ENCODE assay signal across 8 mouse cellular contexts in genomic region chr16:93883423-93884085, GRCm38 (mm10). TPM values are rescaled to one million over a fixed set of nuclear protein-coding genes. Genes with fewer than 3 reads are reported as not detected.
DNase-seq lines count a peak whose midpoint lies in the region; ATAC-seq and TF ChIP-seq lines count a peak whose summit lies in the region.

TSS of gene Chaf1b (plus strand) at chr16:93883901.

- no peaks in the 10 kb centered on the region for H3K27me3 ChIP-seq in embryonic facial prominence, embryonic 14.5 days (replicated peaks; ENCODE audit: control insufficient read depth, insufficient read depth, low read length)
- no peaks in the 10 kb centered on the region for H3K27me3 ChIP-seq in heart, adult 2 months (ENCODE audit: control insufficient read depth, insufficient read depth, low read length)
- no peaks in the 10 kb centered on the region for H3K27me3 ChIP-seq in limb, embryonic 13.5 days
- H3K27me3 ChIP-seq in midbrain, embryonic 16.5 days (ENCODE audit: control insufficient read depth, insufficient read depth, low read depth, low read length): no peaks in the 10 kb centered on the region

- H3K9me3 ChIP-seq in embryonic facial prominence, embryonic 14.5 days (ENCODE audit: control insufficient read depth, low read length): no peaks in the 10 kb centered on the region
- H3K9me3 ChIP-seq in limb, embryonic 13.5 days: no peaks in the 10 kb centered on the region; the same call in 1 of the 2 replicates
- H3K9me3 ChIP-seq in midbrain, embryonic 16.5 days (replicated peaks; ENCODE audit: control insufficient read depth, low read length, poor library complexity, severe bottlenecking): no peaks in the 10 kb centered on the region

- peak within 1 kb of the TSS; percentile 85 for H3K4me2 ChIP-seq in embryonic facial prominence, embryonic 14.5 days (ENCODE audit: low read depth, low read length)
- H3K4me2 ChIP-seq in limb, embryonic 13.5 days (replicated peaks): peak within 1 kb of the TSS; percentile 77
- H3K4me2 ChIP-seq in midbrain, embryonic 16.5 days (ENCODE audit: low read length): peak within 1 kb of the TSS; percentile 73

- TF ChIP-seq POLR2A in heart, adult 2 months (IDR thresholded peaks at IDR 0.05; ENCODE audit: insufficient read depth, low read depth, low read length): no peak

- peak within 1 kb of the TSS; percentile 76 for H3K9ac ChIP-seq in embryonic facial prominence, embryonic 14.5 days (ENCODE audit: low read depth, low read length)
- peak within 1 kb of the TSS; percentile 55 for H3K9ac ChIP-seq in heart, adult 2 months (ENCODE audit: low read depth, low read length)
- H3K9ac ChIP-seq in limb, embryonic 13.5 days: peak within 1 kb of the TSS; percentile 80
- peak within 1 kb of the TSS; percentile 56 for H3K9ac ChIP-seq in midbrain, embryonic 16.5 days (ENCODE audit: low read depth, low read length)

- TF ChIP-seq CTCF in heart, adult 2 months (IDR thresholded peaks at IDR 0.05): no peak; the same call in none of the 2 replicates

- peak; percentile 94 for ATAC-seq in embryonic facial prominence, embryonic 14.5 days (ENCODE audit: low read depth)
- peak; percentile 94 for ATAC-seq in limb, embryonic 13.5 days (ENCODE audit: low FRiP score, low read depth)
- peak; percentile 92 for ATAC-seq in midbrain, embryonic 16.5 days

- WGBS in embryonic facial prominence, embryonic 14.5 days: under 1% methylated on average over 24 of the region's 54 CpGs
- WGBS in heart, adult 2 months: under 1% methylated on average over 54 of the region's 54 CpGs
- WGBS in limb, embryonic 13.5 days: under 1% methylated on average over 54 of the region's 54 CpGs
- WGBS in midbrain, embryonic 16.5 days: under 1% methylated on average over 54 of the region's 54 CpGs

- H3K4me3 ChIP-seq in embryonic facial prominence, embryonic 14.5 days (ENCODE audit: low read depth, low read length): peak within 1 kb of the TSS; percentile 90
- H3K4me3 ChIP-seq in heart, adult 2 months: peak within 1 kb of the TSS; percentile 81
- H3K4me3 ChIP-seq in limb, embryonic 13.5 days: peak within 1 kb of the TSS; percentile 78
- peak within 1 kb of the TSS; percentile 49 for H3K4me3 ChIP-seq in midbrain, embryonic 16.5 days (ENCODE audit: low read depth, low read length)

- peaks cover 10% of the 10 kb centered on the region; the same call in 1 of the 2 replicates for H3K4me1 ChIP-seq in embryonic facial prominence, embryonic 14.5 days (ENCODE audit: control insufficient read depth, insufficient read depth, low read length)
- peaks cover 2% of the 10 kb centered on the region; the same call in 1 of the 2 replicates for H3K4me1 ChIP-seq in heart, adult 2 months (ENCODE audit: control insufficient read depth, insufficient read depth, low read length)
- H3K4me1 ChIP-seq in limb, embryonic 13.5 days: peaks cover 21% of the 10 kb centered on the region
- peaks cover 7% of the 10 kb centered on the region; the same call in 1 of the 2 replicates for H3K4me1 ChIP-seq in midbrain, embryonic 16.5 days (ENCODE audit: control insufficient read depth, insufficient read depth, low read length)

- 0 out of 2 replicates have a peak within 1 kb of the TSS, but pooled peaks have one; percentile 45 for H3K27ac ChIP-seq in embryonic facial prominence, embryonic 14.5 days (replicated peaks; ENCODE audit: low read depth, low read length)
- H3K27ac ChIP-seq in heart, adult 2 months: no peak within 1 kb of the TSS
- no peak within 1 kb of the TSS; the same call in 1 of the 2 replicates for H3K27ac ChIP-seq in limb, embryonic 13.5 days
- no peak within 1 kb of the TSS for H3K27ac ChIP-seq in midbrain, embryonic 16.5 days (ENCODE audit: low read length)

- peak; percentile 99 for DNase-seq in 3T3-L1 (ENCODE audit: low read depth, low spot score)
- peak; percentile 96 to 97 for DNase-seq in adrenal gland, postnatal 4 days (ENCODE audit: low spot score in 2 of 2)
- DNase-seq in embryonic facial prominence, embryonic 14.5 days (ENCODE audit: low spot score): peak; percentile 98
- DNase-seq in heart, adult 2 months: peak; percentile 95 to 99
- peak; percentile 97 to 98 for DNase-seq in kidney, adult 8-10 months
- DNase-seq in spleen, postnatal 10 days (ENCODE audit: low spot score in 2 of 2): peak; percentile 98 to 100

- H3K79me2 ChIP-seq in heart, adult 2 months (replicated peaks; ENCODE audit: control insufficient read depth, insufficient read depth, low read length): no peaks in the 10 kb centered on the region

- intact Hi-C loops in heart, adult 2 months (cut with DNase I): loop anchor here (5.0 to 10.0 kb wide), 2 partner anchors 51 to 169 kb away; partner anchors contain the start of genes Dop1b and Morc3

- TF ChIP-seq EP300 in heart, adult 2 months (IDR thresholded peaks at IDR 0.05; ENCODE audit: insufficient read depth, low read depth, low read length): no peak

- peaks cover 23% of the 10 kb centered on the region for H3K36me3 ChIP-seq in embryonic facial prominence, embryonic 14.5 days (ENCODE audit: control insufficient read depth, insufficient read depth, low read length)
- H3K36me3 ChIP-seq in heart, adult 2 months (ENCODE audit: control insufficient read depth, insufficient read depth, low read length): no peaks in the 10 kb centered on the region
- H3K36me3 ChIP-seq in limb, embryonic 13.5 days: peaks cover 20% of the 10 kb centered on the region
- H3K36me3 ChIP-seq in midbrain, embryonic 16.5 days (ENCODE audit: control insufficient read depth, insufficient read depth, low read length): no peaks in the 10 kb centered on the region

RNA-seq across cellular contexts. Expression of gene Chaf1b, which starts in this region (rescaled TPM):
- 10 to 100 TPM; 26.1 to 28.5 TPM for total RNA-seq in adrenal gland, postnatal 4 days (2021)
- polyA plus RNA-seq in embryonic facial prominence, embryonic 14.5 days (2014; fragmentation: Nextera tagmentation; extraction: Ambion mirVana): 51.8 and 64.1 TPM in 2 replicates
- 1 to 10 TPM in 1 of 2 experiments, under 1 TPM in 1; 0.70 to 1.4 TPM for total RNA-seq in heart, adult 2 months (2021)
- polyA plus RNA-seq in heart, adult 2 months (2012; rRNA removed): 0.38 and 0.55 TPM in 2 replicates
- polyA plus RNA-seq in limb, embryonic 13.5 days (2015; fragmentation: Nextera tagmentation; extraction: Ambion mirVana): 75.1 and 80.0 TPM in 2 replicates
- polyA plus RNA-seq in midbrain, embryonic 16.5 days (2015; fragmentation: Nextera tagmentation; extraction: Ambion mirVana): 12.4 and 15.1 TPM in 2 replicates

Comparison
In these comparisons a context has a peak if more than half of its experiments do, and no peak if none do; other contexts are left out.
1. RNA of gene Chaf1b (total RNA-seq): 26.1 to 28.5 TPM in adrenal gland, postnatal 4 days; 0.70 to 1.4 TPM in heart, adult 2 months; every median in the first group is over 10 times any median in the second.
2. Peak in every context shown above with its lines, with median percentiles within 50 percentile points of each other: DNase-seq, ATAC-seq, H3K4me2 ChIP-seq, H3K4me3 ChIP-seq and H3K9ac ChIP-seq.